Mouse (Mus musculus) embryonic facial prominence, embryonic 13.5 days (tissue): ENCODE measurements around the gene Aatk. TPM values are rescaled to one million over a fixed set of nuclear protein-coding genes. Genes with fewer than 3 reads are reported as not detected.

Experiments used
- ATAC-seq: fragments of 200-750 bp; cut with Nextera tagmentation; 2 replicates; pipeline ENCODE4 v1.8.0; 2017; ENCODE audit warnings: low read depth; ENCODE audit not compliant: insufficient number of reproducible peaks, insufficient read depth, low FRiP score, low TSS enrichment
- H3K27ac ChIP-seq: fragments of 300-500 bp; sonication (generic); 2 replicates; pipeline ENCODE4 v1.5.1; 2015; ENCODE audit warnings: moderate library complexity, mild to moderate bottlenecking, inconsistent platforms
- H3K27me3 ChIP-seq: fragments of 300-500 bp; sonication (generic); 2 replicates; pipeline ENCODE4 v1.6.1; 2015; ENCODE audit warnings: mild to moderate bottlenecking, inconsistent platforms
- H3K36me3 ChIP-seq: fragments of 300-500 bp; sonication (generic); 2 replicates; pipeline ENCODE4 v1.6.1; 2015; ENCODE audit warnings: mild to moderate bottlenecking, inconsistent platforms
- H3K4me1 ChIP-seq: fragments of 300-500 bp; sonication (generic); 2 replicates; pipeline ENCODE4 v1.6.1; 2015; ENCODE audit warnings: inconsistent platforms
- H3K4me2 ChIP-seq: fragments of 300-500 bp; sonication (generic); 2 replicates; pipeline ENCODE4 v1.6.1; 2015; ENCODE audit warnings: moderate library complexity, mild to moderate bottlenecking, inconsistent platforms
- H3K4me3 ChIP-seq: fragments of 300-500 bp; sonication (generic); 2 replicates; pipeline ENCODE4 v1.5.1; 2015; ENCODE audit warnings: mild to moderate bottlenecking, inconsistent platforms
- H3K9ac ChIP-seq: fragments of 300-500 bp; sonication (generic); 2 replicates; pipeline ENCODE4 v1.6.1; 2015; ENCODE audit warnings: mild to moderate bottlenecking, inconsistent platforms
- H3K9me3 ChIP-seq: fragments of 300-500 bp; sonication (generic); 2 replicates; pipeline ENCODE4 v1.6.1; 2016; ENCODE audit warnings: inconsistent platforms
- WGBS: fragments of 180-500 bp; shearing (Covaris S2); methylation state at CpG from one replicate; pipeline ENCODE4 v1.1.7; 2015; ENCODE audit warnings: mixed read lengths; 5-methylcytosine and 5-hydroxymethylcytosine counted together
- polyA plus RNA-seq: library from polyadenylated mRNA; unstranded; fragments of >200 nt; fragmentation: Nextera tagmentation; extraction: Ambion mirVana; gene quantifications from 2 replicates; pipeline ENCODE4 v1.2.1, GENCODE M21; 2015

Aatk gene
- polyA plus RNA-seq, 1 experiment from 2014 or later: 3.7 TPM

DNA sequence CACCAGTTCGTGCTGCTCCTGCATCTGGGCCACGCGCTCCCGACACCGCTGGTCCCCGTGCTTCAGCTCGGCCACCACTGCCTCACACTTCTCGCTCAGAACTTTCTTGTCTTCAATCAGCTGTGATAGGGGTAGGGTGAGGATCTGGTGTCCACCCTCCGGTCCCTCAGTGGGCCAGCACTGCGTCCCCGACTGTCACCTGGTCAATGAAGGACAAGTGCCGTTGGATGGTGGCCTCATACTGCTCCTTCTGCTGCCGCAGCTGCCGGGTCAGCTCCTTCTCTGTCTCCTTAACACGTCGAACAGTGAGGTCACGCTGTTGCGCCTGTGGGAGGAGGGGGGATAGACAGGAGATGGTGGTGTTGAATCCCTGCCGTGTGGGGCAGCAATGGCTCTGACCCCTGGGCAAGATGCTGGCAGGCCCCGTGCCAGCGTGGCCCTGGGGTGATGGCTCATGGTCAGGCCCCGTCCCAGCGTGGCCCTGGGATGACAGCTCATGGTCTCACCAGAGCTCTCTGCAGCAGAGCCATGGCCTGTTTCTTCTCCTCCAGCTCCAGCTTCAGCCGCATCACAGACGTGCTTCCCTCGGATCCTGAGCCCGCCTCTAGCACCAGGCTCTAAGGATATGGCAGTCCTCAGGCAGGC, 23.4 kb upstream of the Aatk start:
- peaks cover 98% of the 10 kb centered on the region for H3K36me3 ChIP-seq
- no peaks in the 10 kb centered on the region for H3K27me3 ChIP-seq
- no peaks in the 10 kb centered on the region for H3K9me3 ChIP-seq
- no peak overlapping the region for H3K27ac ChIP-seq
- 0 out of 2 replicates have a peak overlapping the region, but pooled peaks have one; percentile 21 for H3K9ac ChIP-seq
- WGBS: 88% methylated on average over 27 of the region's 27 CpGs
- peaks cover 20% of the 10 kb centered on the region for H3K4me1 ChIP-seq
- ATAC-seq: no peak
- H3K4me2 ChIP-seq: no peak overlapping the region
- H3K4me3 ChIP-seq: no peak overlapping the region

DNA sequence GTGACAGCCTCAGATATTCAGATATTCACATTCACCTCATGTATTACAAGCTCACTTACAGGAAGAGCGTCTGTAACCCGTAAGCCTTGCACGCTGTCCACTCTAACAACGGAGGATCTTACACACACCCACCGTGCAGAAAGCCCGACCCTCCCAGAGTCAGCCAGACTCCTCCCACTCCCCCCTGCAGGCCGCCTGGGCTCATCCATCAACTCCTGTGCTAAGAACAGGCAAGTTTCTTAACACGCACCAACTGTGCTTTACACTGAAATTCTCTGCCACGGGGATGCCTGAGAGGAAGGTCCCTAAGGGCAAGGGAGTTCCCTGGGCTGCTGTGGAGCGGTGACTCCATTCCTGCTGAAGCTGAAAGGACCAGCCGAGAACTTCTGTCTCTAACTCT, 22.3 kb upstream of the Aatk start:
- ATAC-seq: no peak
- Histone ChIP-seq H3K4me3 (no peak overlapping the region), H3K9ac (peak overlapping the region; percentile 40; the same call in 1 of the 2 replicates), H3K4me1 (peaks cover 13% of the 10 kb centered on the region), H3K4me2 (no peak overlapping the region), H3K27me3 (no peaks in the 10 kb centered on the region), H3K36me3 (peaks cover 98% of the 10 kb centered on the region), H3K27ac (0 out of 2 replicates have a peak overlapping the region, but pooled peaks have one; percentile 13), H3K9me3 (no peaks in the 10 kb centered on the region)
- 33% methylated on average over 11 of the region's 11 CpGs for WGBS

DNA sequence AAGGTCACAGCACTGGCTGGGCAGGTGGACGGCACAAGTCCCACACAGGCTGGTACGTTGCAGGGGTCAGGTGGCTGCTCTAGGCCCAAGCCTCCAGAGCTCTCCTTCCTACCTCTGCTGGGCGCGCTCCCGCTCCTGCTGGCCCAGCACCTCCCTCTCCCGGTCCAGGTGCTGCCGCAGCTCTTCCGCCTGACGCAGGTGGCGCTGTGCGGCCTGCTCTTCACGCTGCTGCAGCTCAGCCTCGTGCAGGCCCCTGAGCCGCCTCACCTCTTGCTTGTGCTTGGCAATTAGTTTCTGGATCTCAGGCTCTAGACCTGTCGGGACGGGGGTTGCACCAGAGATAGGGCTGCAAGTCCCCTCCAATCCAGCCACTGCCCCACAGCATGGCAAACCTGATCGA, 20.9 kb upstream of the Aatk start:
- ATAC-seq: no peak
- Histone ChIP-seq H3K9ac (no peak overlapping the region), H3K4me3 (no peak overlapping the region), H3K27me3 (no peaks in the 10 kb centered on the region), H3K36me3 (peaks cover 98% of the 10 kb centered on the region), H3K9me3 (no peaks in the 10 kb centered on the region), H3K4me1 (peaks cover 13% of the 10 kb centered on the region), H3K27ac (no peak overlapping the region), H3K4me2 (no peak overlapping the region)
- WGBS: 48% methylated on average over 17 of the region's 17 CpGs

DNA sequence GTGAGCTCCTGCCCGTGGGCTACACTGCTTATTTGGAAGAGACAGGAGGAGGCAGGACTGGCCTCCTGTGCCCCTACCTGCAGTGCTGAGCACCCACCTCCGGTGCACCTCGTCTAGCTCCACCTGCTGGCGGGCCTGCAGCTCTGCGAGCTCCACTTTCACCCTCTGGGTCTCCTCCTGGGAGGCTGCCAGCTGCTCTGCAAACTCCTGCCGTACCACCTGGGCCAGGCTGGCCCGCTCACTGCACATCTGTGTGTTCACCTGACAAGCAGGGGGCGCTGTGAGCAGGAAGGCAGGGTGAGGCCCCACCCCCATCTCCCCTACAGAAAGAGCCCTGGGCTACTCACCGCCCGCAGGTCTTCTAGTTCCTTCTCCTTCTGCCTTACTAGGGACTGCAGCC, 18.3 kb upstream of the Aatk start:
- Histone ChIP-seq H3K4me1 (peaks cover 14% of the 10 kb centered on the region), H3K27ac (no peak overlapping the region), H3K9ac (0 out of 2 replicates have a peak overlapping the region, but pooled peaks have one; percentile 36), H3K4me3 (no peak overlapping the region), H3K4me2 (no peak overlapping the region), H3K9me3 (no peaks in the 10 kb centered on the region), H3K27me3 (no peaks in the 10 kb centered on the region), H3K36me3 (peaks cover 75% of the 10 kb centered on the region)
- ATAC-seq: 0 out of 2 replicates have a peak, but pooled peaks have one; percentile 39
- WGBS: 36% methylated on average over 10 of the region's 10 CpGs

DNA sequence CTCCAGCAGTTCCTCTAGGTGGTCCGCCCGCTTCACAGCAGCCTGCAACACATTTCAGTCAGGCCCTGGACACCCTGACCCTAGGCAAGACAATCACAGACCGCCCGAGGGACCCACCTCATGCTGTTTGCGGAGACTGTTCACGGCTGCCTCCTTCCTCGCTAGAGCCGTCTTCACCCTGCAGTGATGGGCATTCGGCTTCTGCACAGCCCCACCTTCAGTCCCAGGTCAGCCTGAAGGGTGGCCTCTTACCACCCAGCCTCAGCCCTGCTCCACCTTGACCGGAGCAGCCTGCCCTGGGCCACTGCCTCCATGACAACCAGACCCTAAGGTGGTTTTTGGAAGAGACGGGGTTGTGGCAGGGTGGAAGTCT, 17.7 kb upstream of the Aatk start:
- no peak overlapping the region for H3K4me3 ChIP-seq
- no peak overlapping the region for H3K4me2 ChIP-seq
- no peaks in the 10 kb centered on the region for H3K27me3 ChIP-seq
- no peak overlapping the region for H3K9ac ChIP-seq
- ATAC-seq: no peak
- no peaks in the 10 kb centered on the region for H3K9me3 ChIP-seq
- H3K27ac ChIP-seq: no peak overlapping the region
- WGBS: 93% methylated on average over 11 of the region's 11 CpGs
- peaks cover 13% of the 10 kb centered on the region for H3K4me1 ChIP-seq
- H3K36me3 ChIP-seq: peaks cover 68% of the 10 kb centered on the region

DNA sequence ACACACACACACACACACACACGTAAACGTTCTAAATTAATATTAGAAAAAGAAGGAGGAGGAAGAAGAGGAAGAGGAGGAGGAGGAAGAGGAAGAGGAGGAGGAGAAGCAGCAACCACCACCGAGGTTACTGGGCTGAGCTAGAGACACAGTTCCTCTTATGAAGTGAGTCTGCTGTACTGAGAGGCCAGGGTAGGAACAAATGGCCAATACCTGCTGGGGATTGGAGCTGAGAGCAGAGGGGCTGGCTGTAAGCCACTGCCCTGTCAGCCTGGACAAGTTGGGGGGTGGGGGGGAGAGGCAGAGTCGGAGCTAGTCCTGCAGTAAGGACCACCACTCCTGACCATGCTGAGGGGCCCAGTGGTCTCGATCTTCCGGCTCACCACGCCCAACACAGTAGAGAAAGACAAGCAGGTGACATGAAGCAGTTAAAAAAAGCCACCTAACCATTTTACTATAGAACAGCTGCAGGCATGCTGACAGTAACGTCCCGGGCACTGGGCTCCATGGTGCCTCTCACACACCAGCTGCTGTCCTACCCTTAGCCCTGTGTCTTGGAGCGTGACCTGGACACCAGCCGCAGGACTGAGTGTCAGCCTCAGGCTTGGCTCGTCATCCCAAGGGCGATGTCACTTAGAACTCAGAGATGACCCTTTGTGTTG, 17.2 kb upstream of the Aatk start:
- Histone ChIP-seq H3K9me3 (no peaks in the 10 kb centered on the region), H3K36me3 (peaks cover 65% of the 10 kb centered on the region), H3K27ac (no peak overlapping the region), H3K4me1 (peaks cover 8% of the 10 kb centered on the region; the same call in 1 of the 2 replicates), H3K9ac (no peak overlapping the region), H3K27me3 (no peaks in the 10 kb centered on the region), H3K4me2 (no peak overlapping the region), H3K4me3 (no peak overlapping the region)
- WGBS: 85% methylated on average over 12 of the region's 13 CpGs
- no peak for ATAC-seq

DNA sequence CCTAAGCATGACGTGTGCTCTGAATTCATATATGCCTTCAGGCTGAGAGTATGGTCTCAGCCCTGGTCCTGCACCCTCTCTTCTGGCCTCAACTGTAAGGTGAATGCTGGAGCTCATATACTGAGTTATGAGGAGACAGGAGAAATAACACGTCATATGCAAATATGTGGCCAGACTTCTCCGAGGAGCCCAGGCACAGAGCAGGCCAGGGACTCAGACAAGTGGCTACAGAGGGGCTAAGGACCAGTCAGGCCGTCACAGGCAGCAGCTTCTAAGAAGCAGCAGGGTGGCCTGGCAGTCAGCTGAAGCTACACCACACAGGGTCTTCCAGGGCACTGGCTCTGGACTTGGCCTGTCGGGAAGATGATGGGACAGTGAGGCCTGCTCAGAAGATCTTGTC, 16.4 kb upstream of the Aatk start:
- H3K27me3 ChIP-seq: no peaks in the 10 kb centered on the region
- H3K27ac ChIP-seq: no peak overlapping the region
- H3K9me3 ChIP-seq: peaks cover under 1% of the 10 kb centered on the region; the same call in 1 of the 2 replicates
- no peak for ATAC-seq
- no peak overlapping the region for H3K4me2 ChIP-seq
- 87% methylated on average over 5 of the region's 5 CpGs for WGBS
- H3K9ac ChIP-seq: no peak overlapping the region
- H3K36me3 ChIP-seq: peaks cover 57% of the 10 kb centered on the region
- no peak overlapping the region for H3K4me3 ChIP-seq
- peaks cover 8% of the 10 kb centered on the region; the same call in 1 of the 2 replicates for H3K4me1 ChIP-seq

DNA sequence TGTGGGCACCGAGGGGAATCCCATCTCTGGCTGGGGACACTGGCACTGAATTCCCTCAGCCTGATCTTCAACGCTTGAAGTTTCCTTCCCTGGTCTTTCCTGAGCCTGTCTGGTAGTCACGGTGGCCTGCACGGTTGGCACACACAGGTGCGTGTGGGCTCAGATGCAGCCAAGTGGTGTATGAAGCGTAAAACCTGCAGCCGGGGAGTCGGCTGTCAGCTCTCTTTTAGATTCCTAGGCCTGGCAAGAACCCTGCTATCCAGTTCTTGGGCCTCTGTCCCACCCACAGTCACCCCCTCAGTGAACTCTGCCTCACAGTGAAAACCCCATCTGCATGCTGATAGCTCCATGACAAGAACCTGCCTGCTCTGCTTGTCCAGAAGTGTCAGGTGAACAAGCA, 13.7 kb upstream of the Aatk start:
- Histone ChIP-seq H3K36me3 (peaks cover 30% of the 10 kb centered on the region), H3K4me3 (no peak overlapping the region), H3K4me1 (peaks cover 6% of the 10 kb centered on the region; the same call in 1 of the 2 replicates), H3K9ac (no peak overlapping the region), H3K27me3 (no peaks in the 10 kb centered on the region), H3K9me3 (peaks cover 3% of the 10 kb centered on the region; the same call in 1 of the 2 replicates), H3K27ac (no peak overlapping the region), H3K4me2 (no peak overlapping the region)
- 83% methylated on average over 8 of the region's 8 CpGs for WGBS
- ATAC-seq: no peak

DNA sequence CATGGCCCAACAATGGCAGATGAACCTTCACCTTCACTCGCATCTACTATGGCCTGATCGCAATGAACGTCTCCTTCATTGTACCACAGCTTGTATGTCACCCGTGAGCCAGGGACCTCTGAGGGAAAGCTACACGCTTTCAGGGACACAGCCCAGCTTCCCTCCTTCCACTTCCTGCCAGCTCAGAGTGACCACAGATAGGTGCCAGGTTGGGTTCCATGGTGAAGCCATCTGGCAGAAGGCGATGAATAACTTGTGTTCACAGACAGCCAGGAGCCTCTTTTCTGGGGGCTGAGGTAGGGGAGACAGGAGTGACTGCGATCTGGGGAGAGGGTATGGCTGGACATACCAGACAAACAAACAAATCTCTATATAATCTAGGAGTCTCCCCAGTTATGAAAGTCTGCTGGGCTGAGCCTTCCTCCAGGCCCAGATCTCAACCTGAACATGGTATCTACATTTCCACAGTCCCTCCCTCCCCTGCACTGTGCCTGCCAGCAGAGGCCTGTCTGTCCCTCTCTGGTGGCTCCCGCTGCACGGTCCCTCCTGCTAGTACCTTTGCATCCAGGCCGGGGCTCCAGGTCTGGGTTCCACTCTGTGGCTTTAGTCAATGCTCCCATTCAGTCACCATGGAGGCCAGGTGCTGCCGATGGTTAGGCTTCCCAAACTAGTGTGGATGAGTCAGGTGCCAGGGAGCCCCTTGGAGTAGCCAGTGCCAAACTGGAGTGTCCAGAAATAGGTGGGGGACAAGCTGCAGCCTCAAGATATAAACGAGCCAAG, 9.2 kb upstream of the Aatk start:
- peaks cover 16% of the 10 kb centered on the region for H3K4me1 ChIP-seq
- H3K27me3 ChIP-seq: no peaks in the 10 kb centered on the region; the same call in 1 of the 2 replicates
- no peak overlapping the region for H3K4me2 ChIP-seq
- WGBS: 86% methylated on average over 12 of the region's 12 CpGs
- no peak overlapping the region for H3K27ac ChIP-seq
- no peak overlapping the region for H3K9ac ChIP-seq
- H3K4me3 ChIP-seq: no peak overlapping the region
- no peaks in the 10 kb centered on the region for H3K36me3 ChIP-seq
- H3K9me3 ChIP-seq: peaks cover 3% of the 10 kb centered on the region; the same call in 1 of the 2 replicates
- ATAC-seq: no peak

DNA sequence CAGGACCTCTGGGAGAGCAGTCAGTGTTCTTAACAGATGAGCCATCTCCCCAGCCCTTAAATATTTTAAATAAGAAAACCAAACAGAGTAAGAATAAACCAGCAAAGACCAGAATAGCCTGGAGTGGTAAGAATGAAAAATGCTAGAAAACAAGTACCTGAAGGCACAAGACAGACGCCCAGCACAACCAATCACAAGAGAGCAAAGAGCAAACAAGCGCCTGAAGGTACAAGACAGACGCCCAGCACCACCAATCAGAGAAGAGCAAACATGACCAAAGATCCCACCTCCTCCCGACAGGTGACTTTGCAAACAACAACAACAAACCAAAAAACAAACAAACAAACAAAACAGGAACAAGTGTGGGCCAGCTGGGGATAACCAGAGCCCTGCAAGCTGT, 6.9 kb upstream of the Aatk start:
- Histone ChIP-seq H3K27me3 (peaks cover 14% of the 10 kb centered on the region), H3K9ac (no peak overlapping the region), H3K4me3 (no peak overlapping the region), H3K4me1 (peaks cover 16% of the 10 kb centered on the region), H3K9me3 (peaks cover 3% of the 10 kb centered on the region; the same call in 1 of the 2 replicates), H3K27ac (no peak overlapping the region), H3K36me3 (no peaks in the 10 kb centered on the region), H3K4me2 (no peak overlapping the region)
- ATAC-seq: no peak
- WGBS: 83% methylated on average over 4 of the region's 4 CpGs

DNA sequence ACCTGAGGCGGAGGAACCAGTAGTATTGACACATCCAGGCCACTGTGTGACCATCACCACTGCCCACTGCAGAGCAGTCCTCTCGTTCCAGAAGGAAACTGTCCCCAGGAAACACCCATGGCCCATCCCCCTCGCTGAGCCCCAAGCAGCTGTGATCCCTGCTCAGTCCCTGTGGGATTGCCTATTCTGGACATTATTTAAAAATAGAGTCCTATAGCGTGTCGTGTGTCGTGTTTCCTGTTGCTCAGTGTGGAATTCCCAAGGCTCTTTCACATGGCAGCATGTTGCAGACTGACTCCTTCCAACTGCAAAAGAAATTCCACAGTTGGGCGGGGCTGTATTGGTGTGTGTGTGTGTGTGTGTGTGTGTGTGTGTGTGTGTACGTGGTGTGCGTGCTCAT, 5.3 kb upstream of the Aatk start:
- ATAC-seq: no peak
- Histone ChIP-seq H3K4me2 (no peak overlapping the region), H3K27me3 (peaks cover 29% of the 10 kb centered on the region), H3K27ac (no peak overlapping the region), H3K36me3 (no peaks in the 10 kb centered on the region), H3K4me3 (no peak overlapping the region), H3K9me3 (no peaks in the 10 kb centered on the region), H3K4me1 (peaks cover 30% of the 10 kb centered on the region), H3K9ac (no peak overlapping the region)
- WGBS: 65% methylated on average over 9 of the region's 9 CpGs
